Mouse (Mus musculus) liver, adult 2 months (tissue): ENCODE data around the gene Olfr1414. TPM values are rescaled to one million over a fixed set of nuclear protein-coding genes. Genes with fewer than 3 reads are reported as not detected.

Source experiments
- DNase-seq: peaks from one replicate; pipeline ENCODE4 v3.0.0-alpha.2; 2011; ENCODE audit warnings: low read depth, low spot score; ENCODE audit errors: extremely low read depth
- H3K27ac ChIP-seq: fragments of 200-500 bp; replicated peaks from 2 replicates; pipeline ENCODE4 v1.5.1; 2012; ENCODE audit warnings: low read depth, mild to moderate bottlenecking, control low read depth, inconsistent platforms, low read length; ENCODE audit not compliant: insufficient read depth
- H3K27me3 ChIP-seq: fragments of 200-500 bp; 2 replicates; pipeline ENCODE4 v1.6.1; 2012; ENCODE audit warnings: mild to moderate bottlenecking, moderate library complexity, low read length, inconsistent platforms; ENCODE audit not compliant: control insufficient read depth, insufficient read depth
- H3K36me3 ChIP-seq: fragments of 200-500 bp; 2 replicates; pipeline ENCODE4 v1.6.1; 2012; ENCODE audit warnings: low read length, inconsistent platforms; ENCODE audit not compliant: control insufficient read depth, insufficient read depth
- H3K4me1 ChIP-seq: fragments of 200-500 bp; 2 replicates; pipeline ENCODE4 v1.6.1; 2011; ENCODE audit warnings: low read length; ENCODE audit not compliant: control insufficient read depth, insufficient read depth
- H3K4me3 ChIP-seq: fragments of 200-500 bp; 2 replicates; pipeline ENCODE4 v1.5.1; 2011; ENCODE audit warnings: low read depth, mild to moderate bottlenecking, control low read depth, low read length, moderate library complexity; ENCODE audit not compliant: insufficient read depth
- H3K79me2 ChIP-seq: fragments of 200-500 bp; 2 replicates; pipeline ENCODE4 v1.6.1; 2012; ENCODE audit warnings: inconsistent platforms, mild to moderate bottlenecking, low read length, moderate library complexity; ENCODE audit not compliant: control insufficient read depth, insufficient read depth
- H3K9ac ChIP-seq: fragments of 200-500 bp; 2 replicates; pipeline ENCODE4 v1.6.1; 2012; ENCODE audit warnings: low read depth, mild to moderate bottlenecking, control low read depth, inconsistent platforms, low read length
- CTCF ChIP-seq: fragments of 200-500 bp; IDR thresholded peaks from 2 replicates; pipeline ENCODE4 v1.5.1; 2011; ENCODE audit warnings: low read depth, low read length, control low read depth
- POLR2A ChIP-seq: fragments of 200-500 bp; IDR thresholded peaks from 2 replicates; pipeline ENCODE4 v1.6.1; 2011; ENCODE audit warnings: low read length, control low read depth; ENCODE audit not compliant: insufficient read depth; ENCODE audit errors: extremely low read depth
- WGBS: fragments of 180-500 bp; shearing (Covaris S2); methylation state at CpG from one replicate; pipeline ENCODE4 v1.1.7; 2018; 5-methylcytosine and 5-hydroxymethylcytosine counted together
- polyA plus RNA-seq: library from polyadenylated mRNA; depleted of rRNA; stranded (reverse); fragments of >200 nt; gene quantifications from 2 replicates; pipeline ENCODE4 v1.2.3, GENCODE M21; 2012; rRNA removed
- total RNA-seq: library from RNA; depleted of rRNA; stranded (reverse); fragments of >200 nt; gene quantifications from 2 replicates; pipeline ENCODE4 v1.2.3, GENCODE M21; 2014; rRNA removed

Gene Olfr1414
- total and polyA plus RNA-seq, 2 experiments, result not detected

DNA sequence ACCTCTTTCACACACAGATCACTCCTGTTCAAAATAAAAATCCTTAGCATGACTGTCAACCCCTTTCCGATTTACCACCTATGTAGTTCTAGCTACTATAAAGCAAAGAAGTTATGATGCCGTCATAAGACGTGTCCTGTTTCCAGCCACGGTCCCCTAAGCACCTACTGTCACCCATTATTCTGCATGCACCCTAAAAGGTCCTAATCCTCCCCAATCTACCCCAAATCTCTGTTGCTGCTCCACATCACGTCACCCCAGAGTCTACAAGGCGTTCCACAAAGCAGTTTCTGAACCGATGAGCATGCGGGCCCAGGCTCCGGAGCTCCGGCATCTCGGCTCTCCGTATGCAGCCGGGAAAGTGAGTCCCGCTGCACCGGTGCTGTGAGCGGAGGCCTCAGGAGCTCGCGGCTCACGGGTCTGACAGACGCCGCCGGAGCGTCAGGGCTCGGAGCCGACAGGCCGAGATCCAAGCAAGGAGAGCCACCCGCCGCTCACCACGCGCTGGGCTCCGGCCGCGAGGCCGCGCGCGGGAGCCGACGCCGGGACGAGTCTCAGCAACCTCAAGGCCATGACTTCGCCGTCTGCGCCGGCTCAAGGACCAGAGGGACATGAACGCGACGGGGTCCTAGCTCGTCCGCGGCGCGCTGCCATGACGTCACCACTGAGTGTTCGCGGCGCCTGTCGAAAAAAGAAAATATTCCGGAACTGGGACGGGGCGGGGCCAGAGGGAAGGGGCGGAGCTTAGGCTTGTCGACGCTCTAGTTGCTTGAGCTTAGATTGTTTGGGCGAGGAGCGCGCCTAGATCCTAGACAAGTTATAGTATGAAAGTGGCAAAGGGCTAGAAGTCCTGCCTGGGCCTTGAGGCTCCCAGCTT, 45.1 kb downstream of the Olfr1414 start, which contains the start of gene Ndufa10:
Gene Ndufa10 (minus strand): TSS at position 696 of the 877 bp plus-strand sequence.
- H3K27me3 ChIP-seq, result no peaks in the 10 kb centered on the region
- H3K79me2 ChIP-seq, result peaks cover 8% of the 10 kb centered on the region; the same call in 1 of the 2 replicates
- peak within 1 kb of the TSS; percentile 79 for H3K27ac ChIP-seq
- under 1% methylated on average over 67 of the region's 67 CpGs for WGBS
- H3K36me3 ChIP-seq, result peaks cover 14% of the 10 kb centered on the region
- peak within 1 kb of the TSS; percentile 96 for H3K9ac ChIP-seq
- H3K4me3 ChIP-seq, result peak within 1 kb of the TSS; percentile 93
- TF ChIP-seq POLR2A, result peak; percentile 42; the same call in 1 of the 2 replicates
- TF ChIP-seq CTCF, result no peak
- H3K4me1 ChIP-seq, result peaks cover 5% of the 10 kb centered on the region
- peak; percentile 80 for DNase-seq

DNA sequence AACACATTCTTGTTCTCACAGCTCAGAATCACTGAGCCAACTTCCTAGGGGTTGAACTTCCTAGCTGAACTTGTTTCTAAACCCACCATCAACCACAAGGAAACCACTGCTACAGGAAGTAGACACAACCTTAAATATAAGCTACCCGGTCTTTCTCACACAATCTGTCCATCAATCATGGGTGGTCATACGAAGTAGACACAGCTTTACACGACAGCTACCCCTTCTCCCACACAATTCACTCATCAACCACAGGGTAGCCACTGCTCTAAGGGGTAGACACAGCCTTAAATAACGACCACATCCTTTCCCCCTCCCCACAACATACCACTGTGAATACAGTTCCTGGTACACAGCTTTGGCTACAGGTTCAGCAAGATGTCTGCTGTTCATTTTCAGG, 49.6 kb downstream of the Olfr1414 start:
- Histone ChIP-seq H3K27ac (no peak overlapping the region), H3K36me3 (peaks cover 40% of the 10 kb centered on the region), H3K4me1 (peaks cover 3% of the 10 kb centered on the region), H3K27me3 (no peaks in the 10 kb centered on the region), H3K9ac (no peak overlapping the region), H3K79me2 (peaks cover 8% of the 10 kb centered on the region; the same call in 1 of the 2 replicates), H3K4me3 (no peak overlapping the region)
- DNase-seq, result no peak
- TF ChIP-seq POLR2A (no peak), CTCF (no peak)
- 78% methylated on average over 4 of the region's 4 CpGs for WGBS

DNA sequence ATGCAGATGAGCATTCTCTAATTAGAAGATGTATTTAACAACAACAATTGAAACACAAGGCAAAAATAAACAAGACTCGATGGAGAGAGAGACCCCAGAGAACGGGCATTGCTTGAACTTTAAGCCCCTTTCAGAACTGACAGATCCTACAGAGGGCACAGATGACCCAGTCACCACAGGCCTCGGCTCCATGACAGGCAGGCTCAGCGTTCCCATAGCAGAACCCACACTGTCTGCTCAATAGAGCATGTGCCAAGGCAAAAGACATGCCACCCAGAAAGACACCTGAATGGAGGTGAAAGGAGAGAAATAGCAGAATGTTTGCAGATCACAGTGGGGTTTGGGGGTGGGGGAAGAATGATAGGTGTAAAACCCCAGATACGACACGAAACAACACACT, 60.0 kb downstream of the Olfr1414 start:
- Histone ChIP-seq H3K4me3 (no peak overlapping the region), H3K79me2 (0 out of 2 replicates have a peak, but pooled peaks cover 2% of the 10 kb centered on the region), H3K4me1 (no peaks in the 10 kb centered on the region), H3K27me3 (no peaks in the 10 kb centered on the region), H3K27ac (no peak overlapping the region), H3K9ac (no peak overlapping the region), H3K36me3 (peaks cover 69% of the 10 kb centered on the region)
- 94% methylated on average over 6 of the region's 6 CpGs for WGBS
- DNase-seq, result no peak
- TF ChIP-seq CTCF, result no peak
- TF ChIP-seq POLR2A, result no peak

DNA sequence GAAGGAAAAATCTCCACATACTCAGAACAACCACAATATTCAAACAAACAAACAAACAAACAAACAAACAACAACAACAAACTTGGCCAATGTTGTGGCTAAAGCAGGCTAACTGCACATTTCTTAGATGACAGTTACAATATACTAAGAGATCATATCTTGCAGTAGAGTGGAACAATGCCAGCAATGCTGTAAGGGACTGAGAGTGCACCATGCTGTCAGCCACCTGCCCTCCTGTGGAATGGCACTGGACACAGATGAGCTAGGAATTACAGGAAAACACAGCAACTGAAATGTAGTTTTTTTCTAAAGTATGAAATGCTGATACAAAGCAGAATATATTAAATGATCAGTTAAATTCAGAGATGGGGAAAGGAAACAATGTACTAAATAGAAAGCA, 60.7 kb downstream of the Olfr1414 start:
- H3K79me2 ChIP-seq, result 0 out of 2 replicates have a peak, but pooled peaks cover 2% of the 10 kb centered on the region
- H3K4me3 ChIP-seq, result no peak overlapping the region
- H3K27ac ChIP-seq, result no peak overlapping the region
- H3K36me3 ChIP-seq, result peaks cover 71% of the 10 kb centered on the region
- no peak overlapping the region for H3K9ac ChIP-seq
- no peaks in the 10 kb centered on the region for H3K27me3 ChIP-seq
- no peaks in the 10 kb centered on the region for H3K4me1 ChIP-seq
- DNase-seq, result no peak
- TF ChIP-seq CTCF (no peak), POLR2A (no peak)

Other genes starting within 250 kb of the Olfr1414 start
- 111 and 126 TPM in 2 replicates for gene Ndufa10, start 44.8 kb downstream of the Olfr1414 start, total RNA-seq
- 140 and 143 TPM in 2 replicates for gene Ndufa10, start 44.8 kb downstream of the Olfr1414 start, polyA plus RNA-seq
- gene Olfr1416, start 33.5 kb downstream of the Olfr1414 start, total RNA-seq, result not detected in 2 replicates
- not detected in 2 replicates for gene Olfr1416, start 33.5 kb downstream of the Olfr1414 start, polyA plus RNA-seq
- gene Olfr1415, start 22.6 kb downstream of the Olfr1414 start, total RNA-seq, result not detected in 2 replicates
- gene Olfr1415, start 22.6 kb downstream of the Olfr1414 start, polyA plus RNA-seq, result not detected in 2 replicates
- not detected in 2 replicates for gene Olfr1413, start 52.7 kb upstream of the Olfr1414 start, total RNA-seq
- not detected in 2 replicates for gene Olfr1413, start 52.7 kb upstream of the Olfr1414 start, polyA plus RNA-seq
- not detected in 2 replicates for gene Olfr1412, start 67.1 kb upstream of the Olfr1414 start, total RNA-seq
- gene Olfr1412, start 67.1 kb upstream of the Olfr1414 start, polyA plus RNA-seq, result not detected in 2 replicates
- gene Olfr1411, start 75.8 kb upstream of the Olfr1414 start, total RNA-seq, result not detected in 2 replicates
- gene Olfr1411, start 75.8 kb upstream of the Olfr1414 start, polyA plus RNA-seq, result not detected in 2 replicates
- not detected in 2 replicates for gene Olfr1410, start 87.1 kb upstream of the Olfr1414 start, total RNA-seq
- gene Olfr1410, start 87.1 kb upstream of the Olfr1414 start, polyA plus RNA-seq, result not detected in 2 replicates
- not detected in 2 replicates for gene Olfr12, start 99.1 kb upstream of the Olfr1414 start, total RNA-seq
- not detected in 2 replicates for gene Olfr12, start 99.1 kb upstream of the Olfr1414 start, polyA plus RNA-seq
- 121 and 145 TPM in 2 replicates for gene Cops9, start 123.3 kb upstream of the Olfr1414 start, total RNA-seq
- 72.0 and 77.3 TPM in 2 replicates for gene Cops9, start 123.3 kb upstream of the Olfr1414 start, polyA plus RNA-seq
- not detected in 2 replicates for gene Otos, start 130.2 kb upstream of the Olfr1414 start, total RNA-seq
- not detected in 2 replicates for gene Otos, start 130.2 kb upstream of the Olfr1414 start, polyA plus RNA-seq